Mouse (Mus musculus) E14TG2a.4 (cell line): Measurements from ENCODE around the gene Runx2.

Source experiments
- CTCF ChIP-seq: conservative IDR thresholded peaks from 2 replicates; pipeline ENCODE4 v1.5.1; 2014; ENCODE audit warnings: low read length
- NANOG ChIP-seq: IDR thresholded peaks from 2 replicates; pipeline ENCODE4 v1.6.1; 2014; ENCODE audit warnings: borderline replicate concordance, low read length, mixed read lengths

GRCm38 (mm10) chr17:44718036-44718435 lies 96.6 kb downstream of the Runx2 start:
- TF ChIP-seq CTCF (no peak), NANOG (no peak)
